Mouse (Mus musculus) midbrain, embryonic 11.5 days (tissue): ENCODE results near the gene Wfdc21. TPM values are rescaled to one million over a fixed set of nuclear protein-coding genes. Genes with fewer than 3 reads are reported as not detected.

Experiments used
- ATAC-seq: fragments of 200-750 bp; cut with Nextera tagmentation; 2 replicates; pipeline ENCODE4 v1.8.0; 2017; ENCODE audit warnings: moderate TSS enrichment, moderate library complexity; ENCODE audit not compliant: low FRiP score
- DNase-seq: peaks from one replicate; pipeline ENCODE4 v3.0.0; 2015; ENCODE audit warnings: low spot score; ENCODE audit errors: missing footprints
- H3K27ac ChIP-seq: fragments of 300-500 bp; sonication (generic); 2 replicates; pipeline ENCODE4 v1.5.1; 2014; ENCODE audit warnings: low read depth, low read length
- H3K27me3 ChIP-seq: fragments of 300-500 bp; sonication (generic); 2 replicates; pipeline ENCODE4 v1.6.1; 2014; ENCODE audit warnings: mild to moderate bottlenecking, low read length, moderate library complexity, mixed read lengths; ENCODE audit not compliant: control insufficient read depth, insufficient read depth
- H3K36me3 ChIP-seq: fragments of 300-500 bp; sonication (generic); 2 replicates; pipeline ENCODE4 v1.6.1; 2014; ENCODE audit warnings: mild to moderate bottlenecking, low read length, moderate library complexity, mixed read lengths; ENCODE audit not compliant: control insufficient read depth, insufficient read depth
- H3K4me1 ChIP-seq: fragments of 300-500 bp; sonication (generic); 2 replicates; pipeline ENCODE4 v1.6.1; 2014; ENCODE audit warnings: low read length; ENCODE audit not compliant: control insufficient read depth, insufficient read depth
- H3K4me2 ChIP-seq: fragments of 300-500 bp; sonication (generic); 2 replicates; pipeline ENCODE4 v1.6.1; 2014; ENCODE audit warnings: mild to moderate bottlenecking, moderate library complexity
- H3K4me3 ChIP-seq: fragments of 300-500 bp; sonication (generic); 2 replicates; pipeline ENCODE4 v1.5.1; 2014; ENCODE audit warnings: low read depth, low read length
- H3K9ac ChIP-seq: fragments of 300-500 bp; sonication (generic); 2 replicates; pipeline ENCODE4 v1.6.1; 2014; ENCODE audit warnings: low read length
- H3K9me3 ChIP-seq: fragments of 300-500 bp; sonication (generic); 2 replicates; pipeline ENCODE4 v1.6.1; 2016; ENCODE audit warnings: low read length; ENCODE audit not compliant: control insufficient read depth
- WGBS: fragments of 180-500 bp; shearing (Covaris S2); extraction: QIAGEN DNeasy Blood & Tissue Kit; methylation state at CpG from one replicate; pipeline ENCODE4 v1.1.7; 2014; 5-methylcytosine and 5-hydroxymethylcytosine counted together
- polyA plus RNA-seq: library from polyadenylated mRNA; unstranded; fragments of >200 nt; fragmentation: Nextera tagmentation; extraction: Ambion mirVana; gene quantifications from 2 replicates; pipeline ENCODE4 v1.2.1, GENCODE M21; 2014

The Wfdc21 gene
- polyA plus RNA-seq, 1 experiment from 2014 or later: not detected

GRCm38 (mm10) chr11:83789259-83789658 is 42.5 kb downstream of the Wfdc21 start:
- WGBS: 81% methylated on average over 13 of the region's 13 CpGs

DNA sequence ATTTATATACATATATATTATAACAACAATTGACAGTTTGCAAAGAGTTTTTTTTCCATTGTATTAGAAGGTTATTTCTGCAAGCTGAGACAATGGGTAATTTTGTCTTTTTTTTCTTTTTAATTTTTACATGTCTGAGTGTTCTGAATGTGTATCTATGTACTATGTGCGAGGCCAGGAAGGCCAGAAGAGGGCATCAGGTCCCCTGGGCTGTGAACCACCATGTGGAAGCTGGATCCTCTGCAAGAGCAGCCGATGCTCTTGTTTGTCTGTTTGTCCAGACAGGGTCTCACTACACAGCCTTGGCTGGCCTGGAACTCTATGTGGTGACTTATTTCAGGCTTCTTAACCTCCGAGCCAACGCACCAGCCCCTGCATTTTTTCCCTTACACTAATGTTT is 44.4 kb downstream of the Wfdc21 start:
- Histone ChIP-seq H3K4me3 (no peak overlapping the region), H3K36me3 (no peaks in the 10 kb centered on the region), H3K27me3 (no peaks in the 10 kb centered on the region), H3K27ac (no peak overlapping the region), H3K4me2 (no peak overlapping the region), H3K9ac (no peak overlapping the region), H3K4me1 (no peaks in the 10 kb centered on the region), H3K9me3 (no peaks in the 10 kb centered on the region)
- 78% methylated on average over 4 of the region's 4 CpGs for WGBS
- no peak for ATAC-seq
- no peak for DNase-seq

More at GRCm38 (mm10) chr11:83789259-83789658, 42.5 kb downstream of the Wfdc21 start:
- Histone ChIP-seq H3K27me3 (no peaks in the 10 kb centered on the region), H3K9me3 (no peaks in the 10 kb centered on the region), H3K4me2 (no peak overlapping the region), H3K4me3 (no peak overlapping the region), H3K4me1 (no peaks in the 10 kb centered on the region), H3K27ac (no peak overlapping the region), H3K36me3 (no peaks in the 10 kb centered on the region), H3K9ac (no peak overlapping the region)
- DNase-seq (no peak), ATAC-seq (no peak)

DNA sequence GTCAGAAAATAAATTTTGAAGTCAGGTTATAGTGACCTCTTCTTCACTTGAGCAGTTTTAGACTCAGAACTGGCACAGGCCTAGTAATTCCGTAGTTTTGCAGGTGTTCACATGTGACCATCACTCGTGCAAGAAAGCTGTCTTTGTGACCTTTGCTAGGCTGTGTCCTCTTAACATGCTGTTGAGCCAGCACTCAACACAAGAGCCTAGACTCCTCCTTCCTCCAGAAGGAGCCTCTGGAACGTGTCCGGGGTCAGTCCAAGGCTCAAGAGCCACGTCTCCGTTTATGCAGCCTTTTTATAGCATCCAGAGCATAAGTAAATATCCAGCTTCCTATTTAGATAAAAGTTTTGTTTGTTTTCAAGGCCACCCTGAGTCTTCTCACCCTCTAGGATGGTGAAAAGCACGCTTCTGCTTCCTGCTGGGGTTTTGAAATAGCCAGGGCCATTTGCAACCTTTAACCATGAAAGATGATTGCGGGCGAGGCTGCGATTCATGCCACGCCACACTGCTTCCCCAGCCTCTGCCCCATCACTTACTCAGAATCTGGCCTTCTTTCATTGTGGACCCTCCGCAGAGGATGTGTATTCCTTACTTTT is 45.7 kb downstream of the Wfdc21 start:
- Histone ChIP-seq H3K27me3 (no peaks in the 10 kb centered on the region), H3K4me2 (no peak overlapping the region), H3K27ac (no peak overlapping the region), H3K4me1 (no peaks in the 10 kb centered on the region), H3K36me3 (no peaks in the 10 kb centered on the region), H3K4me3 (no peak overlapping the region), H3K9ac (no peak overlapping the region), H3K9me3 (no peaks in the 10 kb centered on the region)
- WGBS: 86% methylated on average over 12 of the region's 12 CpGs
- DNase-seq: no peak
- no peak for ATAC-seq

DNA sequence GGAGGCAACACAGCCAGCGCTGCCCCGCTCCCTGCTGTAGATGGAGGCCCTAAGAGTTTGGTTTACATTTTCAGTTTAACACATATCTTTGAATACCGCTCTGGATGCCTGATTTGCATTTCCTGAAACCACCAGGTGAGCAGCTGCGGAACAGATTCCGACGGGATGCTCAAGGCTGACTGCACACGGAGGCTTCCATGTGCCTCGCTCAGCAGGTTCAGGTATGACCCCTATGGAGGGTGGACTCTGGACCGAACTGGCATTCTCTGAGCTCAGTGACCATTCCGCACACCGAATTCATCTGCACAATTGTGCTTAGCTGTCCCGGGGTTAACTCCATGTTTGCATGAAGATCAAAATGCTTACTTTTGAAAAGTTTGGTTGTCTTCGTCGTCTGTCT is 46.5 kb downstream of the Wfdc21 start:
- Histone ChIP-seq H3K27me3 (no peaks in the 10 kb centered on the region), H3K4me3 (no peak overlapping the region), H3K4me2 (no peak overlapping the region), H3K9me3 (no peaks in the 10 kb centered on the region), H3K9ac (no peak overlapping the region), H3K4me1 (no peaks in the 10 kb centered on the region), H3K27ac (no peak overlapping the region), H3K36me3 (no peaks in the 10 kb centered on the region)
- WGBS: 85% methylated on average over 14 of the region's 14 CpGs
- ATAC-seq (no peak), DNase-seq (peak; percentile 62)

DNA sequence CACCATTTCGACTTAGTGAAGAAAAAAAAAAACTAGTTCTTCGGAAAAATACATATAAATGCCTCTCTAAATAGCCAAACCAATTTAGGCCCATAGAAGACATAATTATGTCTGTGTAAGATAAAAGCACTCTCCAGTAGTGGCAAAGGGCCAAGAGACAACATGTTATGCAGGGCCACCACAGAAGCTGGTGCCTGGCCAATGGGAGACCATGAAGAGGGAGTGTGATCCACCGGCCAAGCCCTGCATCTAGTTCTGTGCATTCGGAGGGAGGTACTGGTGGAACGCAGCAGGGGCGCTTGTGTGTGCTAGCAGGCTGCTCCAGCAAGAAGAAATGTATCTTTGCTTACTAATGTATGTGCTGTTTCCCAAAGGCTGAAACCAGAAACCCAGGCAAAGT is 49.4 kb downstream of the Wfdc21 start:
- Histone ChIP-seq H3K9ac (no peak overlapping the region), H3K4me3 (no peak overlapping the region), H3K36me3 (no peaks in the 10 kb centered on the region), H3K27me3 (no peaks in the 10 kb centered on the region), H3K9me3 (no peaks in the 10 kb centered on the region), H3K4me1 (no peaks in the 10 kb centered on the region), H3K27ac (no peak overlapping the region), H3K4me2 (no peak overlapping the region)
- ATAC-seq (no peak), DNase-seq (peak; percentile 54)
- 81% methylated on average over 6 of the region's 6 CpGs for WGBS

DNA sequence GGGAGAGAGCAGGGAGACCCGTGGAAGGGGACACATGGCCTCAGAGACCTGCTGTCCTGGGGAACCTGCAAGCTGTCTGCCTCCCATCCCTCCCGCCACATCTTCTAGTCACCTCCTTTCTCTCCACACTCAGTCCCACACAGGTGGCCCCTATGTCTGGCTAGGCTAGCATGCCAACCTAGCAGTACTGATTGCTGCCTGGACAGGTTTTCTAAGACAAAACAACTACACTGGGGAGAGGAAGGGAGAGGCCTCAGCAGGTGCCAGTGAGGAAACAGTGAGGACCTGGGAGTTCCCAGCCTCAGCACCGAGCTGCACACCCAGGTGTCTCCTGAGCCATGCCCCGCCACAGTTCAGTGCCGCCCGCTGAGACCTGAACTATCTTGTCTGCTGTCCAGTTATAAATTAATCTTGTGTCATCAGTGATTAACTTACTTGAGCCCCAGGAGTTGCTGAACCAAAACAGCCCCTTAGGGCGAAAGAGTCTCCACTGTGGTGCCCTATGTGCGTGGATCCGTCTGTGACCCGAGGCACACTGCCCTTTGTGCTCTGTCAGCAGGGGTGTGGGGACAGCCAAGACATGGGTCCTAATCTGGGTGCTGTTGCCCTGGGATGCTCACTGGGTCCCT is 50.4 kb downstream of the Wfdc21 start:
- no peak overlapping the region for H3K9ac ChIP-seq
- H3K4me1 ChIP-seq: no peaks in the 10 kb centered on the region
- no peaks in the 10 kb centered on the region for H3K9me3 ChIP-seq
- ATAC-seq: no peak
- peak; percentile 26 for DNase-seq
- H3K27ac ChIP-seq: no peak overlapping the region
- no peaks in the 10 kb centered on the region for H3K36me3 ChIP-seq
- no peak overlapping the region for H3K4me2 ChIP-seq
- no peak overlapping the region for H3K4me3 ChIP-seq
- H3K27me3 ChIP-seq: no peaks in the 10 kb centered on the region
- 81% methylated on average over 10 of the region's 10 CpGs for WGBS

- Histone ChIP-seq H3K4me2 (no peak overlapping the region), H3K4me3 (no peak overlapping the region), H3K36me3 (no peaks in the 10 kb centered on the region), H3K27me3 (no peaks in the 10 kb centered on the region), H3K27ac (no peak overlapping the region), H3K9ac (no peak overlapping the region), H3K9me3 (no peaks in the 10 kb centered on the region), H3K4me1 (no peaks in the 10 kb centered on the region)
- ATAC-seq (no peak), DNase-seq (no peak)
- 77% methylated on average over 12 of the region's 12 CpGs for WGBS
These were observed 53.2 kb downstream of the Wfdc21 start for GRCm38 (mm10) chr11:83799871-83800430.

DNA sequence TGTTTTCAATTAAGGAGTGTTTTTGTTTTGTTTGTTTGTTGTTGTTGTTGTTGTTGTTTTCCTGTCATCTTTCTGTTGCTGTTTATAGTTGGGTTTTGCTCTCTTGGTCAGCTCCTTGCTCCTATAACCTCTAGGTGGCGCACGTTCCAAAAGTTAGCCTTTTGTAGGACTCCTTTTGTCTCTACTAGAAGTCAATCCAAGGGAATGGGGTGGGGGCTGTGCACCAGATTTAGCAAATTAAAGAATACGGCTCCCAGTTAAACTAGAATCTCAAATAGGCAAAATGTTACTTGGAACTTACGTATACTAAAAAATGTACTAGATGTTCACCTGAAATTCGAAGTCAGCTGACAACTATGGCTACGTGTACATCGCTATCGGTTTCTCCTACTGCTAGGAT is 55.4 kb downstream of the Wfdc21 start:
- Histone ChIP-seq H3K27me3 (no peaks in the 10 kb centered on the region), H3K36me3 (no peaks in the 10 kb centered on the region), H3K4me1 (no peaks in the 10 kb centered on the region), H3K4me2 (no peak overlapping the region), H3K9ac (no peak overlapping the region), H3K4me3 (no peak overlapping the region), H3K9me3 (no peaks in the 10 kb centered on the region), H3K27ac (no peak overlapping the region)
- DNase-seq (no peak), ATAC-seq (no peak)
- WGBS: 71% methylated on average over 8 of the region's 8 CpGs
